Mouse (Mus musculus): Measurements from ENCODE around the gene Sec14l4.

DNA sequence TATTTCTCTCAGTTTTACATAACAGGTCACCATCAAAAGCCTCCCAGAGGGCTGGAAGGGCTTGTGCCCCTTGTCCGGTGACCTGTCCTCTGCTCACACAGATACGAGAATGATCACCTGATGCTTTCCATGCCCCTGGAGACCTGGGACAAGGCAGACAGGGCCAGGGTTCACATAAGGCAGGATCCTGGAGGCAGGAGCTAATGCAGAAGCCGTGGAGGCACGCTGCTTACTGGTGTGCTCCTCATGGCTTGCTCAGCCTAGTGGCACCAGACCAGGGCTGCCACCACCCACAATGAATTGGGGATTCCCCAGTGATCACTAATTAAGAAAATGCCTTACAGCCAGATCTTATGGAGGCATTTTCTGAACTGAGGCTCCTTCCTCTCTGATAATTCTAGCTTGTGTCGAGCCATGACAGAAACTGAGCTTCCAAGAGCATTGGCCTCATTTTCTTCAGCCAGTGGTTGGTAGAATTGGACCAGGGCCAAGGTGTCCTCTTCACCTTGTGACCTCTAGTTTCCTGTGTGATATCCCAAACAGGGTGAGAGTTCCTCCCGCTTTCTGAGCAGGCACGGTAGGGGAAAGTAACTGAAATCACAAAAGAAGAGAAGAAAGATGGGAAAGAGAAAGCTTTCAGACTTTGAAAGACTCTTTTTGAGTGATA lies 47.1 kb downstream of the Sec14l4 start:
- TF ChIP-seq GATA1 (IDR thresholded peaks at IDR 0.05; ENCODE audit: borderline replicate concordance, low read length) (no peak), FLI1 (IDR thresholded peaks at IDR 0.05; ENCODE audit: low read length) (no peak)
